Comparison of ENCODE assay signal across 11 mouse cellular contexts in genomic region chrX:104543919-104544595, GRCm38 (mm10).
"Had no signal": no experiment of that assay in that cellular context is flagged by ENCODE, and none has a peak within 500 bp of the region (broad histone marks: within the 10 kb centered on the region; RNA-seq: fewer than 3 reads in every experiment).

No protein-coding gene starts in this region.

- H3K27ac ChIP-seq: left cerebral cortex, adult 2 months; limb, embryonic 12.5 days; lung, embryonic 15.5 days; midbrain, embryonic 10.5 days; midbrain, embryonic 15.5 days; neural tube, embryonic 12.5 days; stomach, postnatal 0 days had no signal

- ATAC-seq: intestine, embryonic 16.5 days; midbrain, embryonic 15.5 days had no signal

- H3K27me3 ChIP-seq: lung, embryonic 15.5 days; neural tube, embryonic 12.5 days had no signal

- H3K9ac ChIP-seq: limb, embryonic 12.5 days; lung, embryonic 15.5 days; midbrain, embryonic 15.5 days; neural tube, embryonic 12.5 days had no signal

- H3K36me3 ChIP-seq: limb, embryonic 12.5 days; lung, embryonic 15.5 days; midbrain, embryonic 10.5 days; midbrain, embryonic 15.5 days; neural tube, embryonic 12.5 days had no signal

- H3K4me3 ChIP-seq: left cerebral cortex, adult 2 months; limb, embryonic 12.5 days; lung, embryonic 15.5 days; midbrain, embryonic 10.5 days; midbrain, embryonic 15.5 days; neural tube, embryonic 12.5 days had no signal

- H3K4me1 ChIP-seq: limb, embryonic 12.5 days; lung, embryonic 15.5 days; midbrain, embryonic 10.5 days; midbrain, embryonic 15.5 days; neural tube, embryonic 12.5 days had no signal

- DNase-seq: kidney, adult 8-10 months; kidney, postnatal 25 days; lung, postnatal 14 days had no signal

- H3K4me2 ChIP-seq: limb, embryonic 12.5 days; lung, embryonic 15.5 days; midbrain, embryonic 15.5 days; neural tube, embryonic 12.5 days had no signal

- H3K9me3 ChIP-seq: limb, embryonic 12.5 days; lung, embryonic 15.5 days; midbrain, embryonic 10.5 days; midbrain, embryonic 15.5 days; neural tube, embryonic 12.5 days had no signal
